Mouse (Mus musculus) forebrain, postnatal 0 days (tissue): Measurements from ENCODE around the gene Cdkn1b. TPM values are rescaled to one million over a fixed set of nuclear protein-coding genes. Genes with fewer than 3 reads are reported as not detected.

ENCODE experiments used
- ATAC-seq: fragments of 200-750 bp; cut with Nextera tagmentation; 2 replicates; pipeline ENCODE4 v1.8.0; 2017; ENCODE audit warnings: mild to moderate bottlenecking, moderate library complexity
- DNase-seq: peaks from one replicate; pipeline ENCODE4 v3.0.0-alpha.2; 2015
- H3K27ac ChIP-seq: fragments of 300-500 bp; sonication (generic); 2 replicates; pipeline ENCODE4 v1.5.1; 2014; ENCODE audit warnings: low read depth, mild to moderate bottlenecking, antibody characterized with exemption, low read length, moderate library complexity, mixed read lengths
- H3K27me3 ChIP-seq: fragments of 300-500 bp; sonication (generic); 2 replicates; pipeline ENCODE4 v1.6.1; 2014; ENCODE audit warnings: mild to moderate bottlenecking, low read length, mixed read lengths; ENCODE audit not compliant: insufficient read depth
- H3K36me3 ChIP-seq: fragments of 300-500 bp; sonication (generic); 2 replicates; pipeline ENCODE4 v1.6.1; 2014; ENCODE audit warnings: mild to moderate bottlenecking, moderate library complexity; ENCODE audit not compliant: insufficient read depth
- H3K4me1 ChIP-seq: fragments of 300-500 bp; sonication (generic); 2 replicates; pipeline ENCODE4 v1.6.1; 2014; ENCODE audit warnings: antibody characterized with exemption; ENCODE audit not compliant: insufficient read depth
- H3K4me2 ChIP-seq: fragments of 300-500 bp; sonication (generic); 2 replicates; pipeline ENCODE4 v1.6.1; 2014; ENCODE audit warnings: low read depth, mild to moderate bottlenecking, moderate library complexity
- H3K4me3 ChIP-seq: fragments of 300-500 bp; sonication (generic); 2 replicates; pipeline ENCODE4 v1.5.1; 2014; ENCODE audit warnings: low read depth, low read length, mixed read lengths
- H3K9ac ChIP-seq: fragments of 300-500 bp; sonication (generic); 2 replicates; pipeline ENCODE4 v1.6.1; 2014; ENCODE audit warnings: mild to moderate bottlenecking
- H3K9me3 ChIP-seq: fragments of 300-500 bp; sonication (generic); 2 replicates; pipeline ENCODE4 v1.6.1; 2016; ENCODE audit warnings: low read length
- CTCF ChIP-seq: sonication (generic); IDR thresholded peaks from 2 replicates; pipeline ENCODE4 v1.5.1; 2016; ENCODE audit warnings: antibody characterized with exemption, control low read depth, low read depth
- WGBS: fragments of 180-500 bp; shearing (Covaris S2); extraction: QIAGEN DNeasy Blood & Tissue Kit; methylation state at CpG from one replicate; pipeline ENCODE4 v1.1.7; 2014; 5-methylcytosine and 5-hydroxymethylcytosine counted together
- polyA plus RNA-seq: library from polyadenylated mRNA; unstranded; fragments of >200 nt; fragmentation: Nextera tagmentation; extraction: Ambion mirVana; gene quantifications from 2 replicates; pipeline ENCODE4 v1.2.1, GENCODE M21; 2015
- total RNA-seq: library from RNA; depleted of rRNA; stranded (reverse); fragments of >200 nt; gene quantifications from 2 replicates; pipeline ENCODE4 v1.2.3, GENCODE M21; 2014

The Cdkn1b gene
- total and polyA plus RNA-seq, 2 experiments from 2014 or later, result 36.0 to 89.0 TPM

DNA sequence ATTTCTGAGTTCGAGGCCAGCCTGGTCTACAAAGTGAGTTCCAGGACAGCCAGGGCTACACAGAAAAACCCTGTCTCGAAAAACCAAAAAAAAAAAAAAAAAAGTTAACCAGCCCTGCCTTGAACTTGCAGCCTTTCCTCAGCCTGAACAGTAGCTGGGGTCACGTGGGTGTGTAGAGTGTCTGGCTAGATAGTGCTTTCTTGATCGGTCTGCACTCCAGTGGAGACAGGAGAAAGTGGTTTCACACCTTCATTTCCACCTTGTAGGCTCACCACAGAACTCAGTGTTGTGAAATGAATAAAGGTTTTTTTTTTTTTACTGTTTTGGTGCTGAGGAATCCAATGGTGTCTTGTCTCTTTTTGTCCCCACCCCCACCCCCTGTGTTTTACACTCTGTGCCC, 16.8 kb upstream of the Cdkn1b start:
- H3K27ac ChIP-seq, result no peak overlapping the region
- H3K4me2 ChIP-seq, result no peak overlapping the region
- TF ChIP-seq CTCF, result no peak
- no peaks in the 10 kb centered on the region for H3K4me1 ChIP-seq
- ATAC-seq (no peak), DNase-seq (no peak)
- 88% methylated on average over 4 of the region's 4 CpGs for WGBS
- no peak overlapping the region for H3K9ac ChIP-seq
- no peaks in the 10 kb centered on the region for H3K9me3 ChIP-seq
- H3K4me3 ChIP-seq, result no peak overlapping the region
- H3K27me3 ChIP-seq, result no peaks in the 10 kb centered on the region
- H3K36me3 ChIP-seq, result no peaks in the 10 kb centered on the region

DNA sequence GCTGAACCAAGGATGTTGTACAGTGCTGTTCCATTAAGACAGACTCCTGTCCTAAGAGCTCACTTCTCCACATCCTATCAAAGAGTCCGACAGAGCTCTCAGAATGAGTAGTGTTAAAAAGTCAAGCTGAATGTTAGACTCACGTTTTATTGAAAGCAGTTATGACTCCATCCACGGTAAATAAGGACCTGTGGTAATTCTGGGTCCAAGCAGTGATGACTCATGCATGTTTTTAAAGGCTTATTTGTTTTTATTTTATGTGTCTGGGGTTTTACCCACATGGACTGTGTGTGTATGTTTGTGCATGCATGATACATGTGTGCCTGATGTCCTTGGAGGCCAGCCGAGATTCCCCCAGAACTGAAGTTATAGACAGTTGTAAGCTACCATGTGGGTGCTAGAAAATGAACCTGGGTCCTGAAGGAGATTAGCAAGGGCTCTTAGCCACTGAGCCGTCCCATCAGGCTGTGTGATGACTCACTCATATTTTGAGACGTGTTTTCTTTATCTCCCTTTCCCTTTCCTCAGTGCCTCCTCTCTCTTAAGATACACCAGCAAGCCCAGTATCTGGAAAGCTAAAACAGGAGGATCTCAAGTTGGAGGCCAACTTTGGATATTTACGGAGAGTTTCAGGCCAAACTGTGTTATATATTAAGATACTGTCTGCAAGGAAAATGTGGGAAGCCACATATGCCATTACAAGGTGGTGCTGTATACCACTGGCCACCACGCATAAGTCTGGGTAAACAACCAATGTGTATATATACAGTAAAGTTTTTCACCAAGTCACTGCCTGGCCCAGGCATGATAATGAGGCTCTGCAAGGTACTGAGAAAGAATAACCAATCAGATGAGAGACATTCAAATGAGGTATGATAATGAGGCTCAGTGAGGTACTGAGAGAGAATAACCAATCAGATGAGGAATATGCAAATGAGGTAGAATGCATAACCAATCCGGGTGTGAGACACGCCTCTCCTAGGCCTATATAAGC, 16.0 kb upstream of the Cdkn1b start:
- Histone ChIP-seq H3K4me2 (no peak overlapping the region), H3K36me3 (no peaks in the 10 kb centered on the region), H3K27ac (no peak overlapping the region), H3K9me3 (no peaks in the 10 kb centered on the region), H3K27me3 (no peaks in the 10 kb centered on the region), H3K9ac (no peak overlapping the region), H3K4me1 (no peaks in the 10 kb centered on the region), H3K4me3 (no peak overlapping the region)
- TF ChIP-seq CTCF, result no peak
- no peak for DNase-seq
- ATAC-seq, result no peak
- WGBS, result 95% methylated on average over 10 of the region's 10 CpGs

DNA sequence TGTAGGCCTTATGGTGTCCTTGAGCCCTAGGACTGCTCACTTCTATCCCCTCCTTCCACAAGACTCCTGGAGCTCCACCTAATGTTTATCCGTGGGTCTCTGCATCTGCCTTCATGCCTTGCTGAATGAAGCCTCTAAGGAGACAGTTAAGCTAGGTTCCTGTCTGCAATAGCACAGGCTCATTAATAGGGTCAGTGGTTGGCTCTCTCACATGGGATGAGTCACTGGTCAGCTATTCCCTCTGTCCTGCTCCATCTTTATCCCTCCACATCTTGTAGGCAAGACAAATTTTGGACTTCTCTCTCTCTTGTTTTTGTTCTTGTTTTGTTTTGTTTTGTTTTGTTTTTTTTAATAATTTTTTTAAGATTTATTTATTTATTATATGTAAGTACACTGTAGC, 14.4 kb upstream of the Cdkn1b start:
- H3K4me3 ChIP-seq, result no peak overlapping the region
- WGBS, result 85% methylated on average over 1 of the region's 1 CpGs
- ATAC-seq, result no peak

DNA sequence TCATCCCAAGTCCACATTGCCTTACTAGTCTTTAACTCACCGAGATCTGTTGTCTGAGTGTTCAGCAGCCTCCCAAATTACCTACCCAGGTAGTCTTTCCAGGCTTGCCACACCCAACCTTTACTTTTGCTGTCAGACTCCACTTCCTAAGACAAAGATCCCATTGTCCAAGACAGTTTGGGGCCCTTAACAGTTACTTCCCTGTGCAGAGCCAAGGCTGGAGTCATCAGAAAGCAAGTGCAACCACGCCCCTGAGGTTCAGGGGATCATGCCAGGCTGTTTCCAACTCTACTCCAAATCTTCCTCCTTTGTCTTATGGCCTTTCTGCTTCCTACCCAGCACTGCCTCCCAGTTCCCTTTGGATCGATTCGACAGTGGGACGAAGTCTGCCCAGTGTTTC, 5.7 kb upstream of the Cdkn1b start:
- H3K4me3 ChIP-seq, result no peak overlapping the region
- no peaks in the 10 kb centered on the region for H3K27me3 ChIP-seq
- H3K9me3 ChIP-seq, result no peaks in the 10 kb centered on the region
- no peak for TF ChIP-seq CTCF
- ATAC-seq, result no peak
- H3K4me1 ChIP-seq, result no peaks in the 10 kb centered on the region
- H3K4me2 ChIP-seq, result no peak overlapping the region
- no peak overlapping the region for H3K9ac ChIP-seq
- no peak for DNase-seq
- no peaks in the 10 kb centered on the region for H3K36me3 ChIP-seq
- H3K27ac ChIP-seq, result no peak overlapping the region
- WGBS, result 95% methylated on average over 5 of the region's 5 CpGs

More for the DNA sequence above, 14.4 kb upstream of the Cdkn1b start:
- Histone ChIP-seq H3K4me2 (no peak overlapping the region), H3K36me3 (no peaks in the 10 kb centered on the region), H3K27me3 (no peaks in the 10 kb centered on the region), H3K9me3 (no peaks in the 10 kb centered on the region), H3K4me1 (no peaks in the 10 kb centered on the region), H3K27ac (no peak overlapping the region), H3K9ac (no peak overlapping the region)
- no peak for DNase-seq
- no peak for TF ChIP-seq CTCF

DNA sequence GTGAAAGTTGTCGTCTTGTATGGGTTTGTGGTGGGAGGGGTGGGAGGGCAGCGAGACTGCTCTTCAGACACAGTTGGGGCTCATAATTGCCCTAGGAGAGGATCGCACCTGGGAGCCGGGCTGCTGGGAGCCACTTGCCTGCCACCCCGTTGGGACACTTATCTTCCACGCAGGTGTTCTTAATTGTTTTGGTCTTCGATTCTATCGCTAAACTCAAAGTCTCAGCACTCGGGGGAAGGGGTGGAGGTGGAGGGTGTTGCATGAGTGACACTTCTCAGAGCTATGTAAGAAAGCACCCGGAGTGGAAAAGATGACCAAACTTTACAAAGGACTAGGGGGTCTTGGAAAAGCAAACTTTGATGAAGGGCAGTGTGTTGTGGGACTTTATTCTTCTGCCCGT, 3.6 kb upstream of the Cdkn1b start:
- Histone ChIP-seq H3K27ac (no peak overlapping the region), H3K4me2 (peak overlapping the region; percentile 57), H3K36me3 (no peaks in the 10 kb centered on the region), H3K27me3 (no peaks in the 10 kb centered on the region), H3K4me3 (peak overlapping the region; percentile 40), H3K9ac (peak overlapping the region; percentile 35; the same call in 1 of the 2 replicates), H3K4me1 (no peaks in the 10 kb centered on the region), H3K9me3 (no peaks in the 10 kb centered on the region)
- TF ChIP-seq CTCF, result no peak
- ATAC-seq (no peak), DNase-seq (no peak)
- WGBS, result 1% methylated on average over 11 of the region's 11 CpGs

DNA sequence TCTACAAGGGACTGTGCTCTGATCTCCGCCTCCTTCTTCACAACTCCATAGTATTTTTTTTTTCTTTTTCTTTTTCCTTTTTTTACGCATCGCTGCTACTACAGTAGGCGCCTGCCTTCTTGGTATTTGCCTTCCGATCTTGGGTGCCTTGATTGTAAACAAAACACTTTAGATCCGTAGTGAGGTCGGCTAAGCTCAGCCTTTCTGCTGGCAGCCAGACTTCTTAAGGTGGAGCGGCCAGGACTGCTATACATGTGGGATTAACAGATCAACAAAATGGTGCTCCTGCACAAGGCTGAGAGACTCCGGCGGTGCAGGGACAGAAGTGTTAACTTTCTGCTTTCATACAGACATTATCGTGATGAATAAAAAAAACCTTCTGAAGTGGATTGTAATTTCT, 3.1 kb upstream of the Cdkn1b start:
- peak overlapping the region; percentile 35; the same call in 1 of the 2 replicates for H3K9ac ChIP-seq
- H3K4me1 ChIP-seq, result no peaks in the 10 kb centered on the region; the same call in 1 of the 2 replicates
- H3K9me3 ChIP-seq, result no peaks in the 10 kb centered on the region
- H3K27ac ChIP-seq, result no peak overlapping the region
- H3K27me3 ChIP-seq, result no peaks in the 10 kb centered on the region
- TF ChIP-seq CTCF, result no peak
- ATAC-seq (no peak), DNase-seq (no peak)
- WGBS, result under 1% methylated on average over 11 of the region's 11 CpGs
- peak overlapping the region; percentile 57 for H3K4me2 ChIP-seq
- no peaks in the 10 kb centered on the region for H3K36me3 ChIP-seq
- peak overlapping the region; percentile 40 for H3K4me3 ChIP-seq

DNA sequence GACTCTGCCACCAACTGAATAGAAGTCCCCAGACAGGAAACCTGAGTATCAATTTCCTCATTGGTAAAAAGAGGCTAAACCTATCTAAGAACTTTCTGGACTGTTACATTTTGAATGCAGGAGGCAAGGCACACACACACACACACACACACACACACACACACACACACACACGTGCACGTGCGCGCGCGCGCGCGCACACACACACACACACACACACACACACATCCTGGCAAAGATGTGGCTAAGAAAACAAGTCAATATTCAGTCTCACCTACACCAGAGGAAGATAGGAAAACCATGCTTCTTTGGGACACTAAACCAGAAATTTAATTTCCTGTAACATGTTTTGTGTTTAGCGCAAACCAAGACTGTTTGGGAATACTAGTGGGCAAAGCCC, 1.4 kb upstream of the Cdkn1b start:
- ATAC-seq, result no peak
- no peak for TF ChIP-seq CTCF
- H3K4me3 ChIP-seq, result no peak overlapping the region
- no peaks in the 10 kb centered on the region for H3K9me3 ChIP-seq
- H3K36me3 ChIP-seq, result no peaks in the 10 kb centered on the region
- H3K4me2 ChIP-seq, result no peak overlapping the region
- H3K27ac ChIP-seq, result no peak overlapping the region
- no peak for DNase-seq
- H3K9ac ChIP-seq, result no peak overlapping the region
- 89% methylated on average over 10 of the region's 10 CpGs for WGBS
- H3K27me3 ChIP-seq, result no peaks in the 10 kb centered on the region
- H3K4me1 ChIP-seq, result peaks cover 3% of the 10 kb centered on the region; the same call in 1 of the 2 replicates
